Mouse (Mus musculus) myocyte (in vitro differentiated cells): Measurements from ENCODE around the gene Olfr512. TPM values are rescaled to one million over a fixed set of nuclear protein-coding genes. Genes with fewer than 3 reads are reported as not detected.

ENCODE experiments used
- H3K27me3 ChIP-seq: one replicate; pipeline ENCODE4 v1.6.1; 2011; ENCODE audit not compliant: control insufficient read depth, insufficient read depth, insufficient read length
- H3K36me3 ChIP-seq: one replicate; pipeline ENCODE4 v1.6.1; 2011; ENCODE audit not compliant: control insufficient read depth, insufficient read depth
- H3K4me2 ChIP-seq: one replicate; pipeline ENCODE4 v1.6.1; 2011; ENCODE audit warnings: low read depth, control low read depth
- H3K4me3 ChIP-seq: one replicate; pipeline ENCODE4 v1.5.1; 2011; ENCODE audit warnings: mild to moderate bottlenecking, control low read depth, moderate library complexity
- H3K79me2 ChIP-seq: one replicate; pipeline ENCODE4 v1.6.1; 2011; ENCODE audit not compliant: control insufficient read depth, insufficient read depth
- H3ac ChIP-seq: one replicate; pipeline ENCODE4 v1.6.1; 2011; ENCODE audit not compliant: control insufficient read depth, insufficient read length
- CEBPB ChIP-seq: IDR thresholded peaks from 2 replicates; pipeline ENCODE4 v1.6.1; 2011; ENCODE audit warnings: mild to moderate bottlenecking, moderate library complexity; ENCODE audit not compliant: poor library complexity, insufficient read depth, severe bottlenecking
- MAX ChIP-seq: IDR thresholded peaks from one replicate; pipeline ENCODE4 v1.6.1; 2011; ENCODE audit warnings: low read depth, mild to moderate bottlenecking, control low read depth
- MYOG ChIP-seq, 3 experiments: IDR thresholded peaks; one replicate each; pipeline ENCODE4 v1.6.1; 2011; ENCODE audit warnings: control low read depth in 2 of 3, low read depth in 2 of 3, mild to moderate bottlenecking in 2 of 3; ENCODE audit not compliant: insufficient read length in 2 of 3, control insufficient read depth in 1 of 3, insufficient read depth in 1 of 3
- POLR2A ChIP-seq: IDR thresholded peaks from one replicate; pipeline ENCODE4 v1.6.1; 2011; ENCODE audit warnings: low read depth, mild to moderate bottlenecking, control low read depth, moderate library complexity; ENCODE audit not compliant: insufficient read length
- POLR2AphosphoS2 ChIP-seq: IDR thresholded peaks from one replicate; pipeline ENCODE4 v1.6.1; 2011; ENCODE audit warnings: low read depth, control low read depth; ENCODE audit not compliant: insufficient read length
- SRF ChIP-seq: IDR thresholded peaks from one replicate; pipeline ENCODE4 v1.6.1; 2011; ENCODE audit warnings: low read depth; ENCODE audit not compliant: control insufficient read depth, insufficient read length
- TCF3 ChIP-seq: IDR thresholded peaks from one replicate; pipeline ENCODE4 v1.6.1; 2011; ENCODE audit warnings: low read depth, control low read depth; ENCODE audit not compliant: insufficient read length
- USF1 ChIP-seq: IDR thresholded peaks from one replicate; pipeline ENCODE4 v1.6.1; 2011; ENCODE audit warnings: low read depth, mild to moderate bottlenecking, control low read depth, moderate library complexity
- polyA plus RNA-seq: library from polyadenylated mRNA; unstranded; fragments of >200 nt; fragmentation: generic; extraction: Trizol; gene quantifications from one replicate; pipeline ENCODE4 v1.2.1, GENCODE M21; 2012; ENCODE audit warnings: missing spikeins

The Olfr512 gene
- polyA plus RNA-seq, 1 experiment, result not detected

- no peaks in the 10 kb centered on the region for H3K36me3 ChIP-seq
- H3K4me2 ChIP-seq, result no peak overlapping the region
- H3K27me3 ChIP-seq, result no peaks in the 10 kb centered on the region
- H3K79me2 ChIP-seq, result no peaks in the 10 kb centered on the region
- TF ChIP-seq MYOG (IDR thresholded peaks at IDR 0.05; ENCODE audit: control insufficient read depth in 1 of 3, insufficient read depth in 1 of 3, insufficient read length in 2 of 3, low read depth in 2 of 3) (no peak), CEBPB (no peak), POLR2AphosphoS2 (no peak), MAX (no peak), SRF (no peak), TCF3 (no peak), POLR2A (no peak), USF1 (no peak)
- no peak overlapping the region for H3ac ChIP-seq
- no peak overlapping the region for H3K4me3 ChIP-seq
Measured at GRCm38 (mm10) chr7:108760411-108760810, 47.3 kb downstream of the Olfr512 start.

Other genes with a start within 250 kb of the Olfr512 start
- gene Olfr498, start 248.0 kb upstream of the Olfr512 start, polyA plus RNA-seq, result not detected
- gene Olfr502, start 188.3 kb upstream of the Olfr512 start, polyA plus RNA-seq, result not detected
- not detected for gene Olfr503, start 168.8 kb upstream of the Olfr512 start, polyA plus RNA-seq
- gene Olfr504, start 147.5 kb upstream of the Olfr512 start, polyA plus RNA-seq, result not detected
- not detected for gene Olfr506, start 102.5 kb upstream of the Olfr512 start, polyA plus RNA-seq
- gene Olfr507, start 91.5 kb upstream of the Olfr512 start, polyA plus RNA-seq, result not detected
- not detected for gene Olfr508, start 83.3 kb upstream of the Olfr512 start, polyA plus RNA-seq
- gene Olfr509, start 61.4 kb upstream of the Olfr512 start, polyA plus RNA-seq, result not detected
- gene Olfr510, start 46.9 kb upstream of the Olfr512 start, polyA plus RNA-seq, result not detected
- not detected for gene Olfr513, start 37.7 kb downstream of the Olfr512 start, polyA plus RNA-seq
- gene Olfr514, start 112.7 kb downstream of the Olfr512 start, polyA plus RNA-seq, result not detected
- gene Olfr516, start 137.2 kb downstream of the Olfr512 start, polyA plus RNA-seq, result not detected
- not detected for gene Olfr517, start 159.1 kb downstream of the Olfr512 start, polyA plus RNA-seq
- gene Olfr518, start 171.7 kb downstream of the Olfr512 start, polyA plus RNA-seq, result not detected
- not detected for gene Olfr519, start 181.1 kb downstream of the Olfr512 start, polyA plus RNA-seq
- gene Nlrp10, start 216.9 kb downstream of the Olfr512 start, polyA plus RNA-seq, result 0.06 TPM
- 268 TPM for gene Eif3f, start 221.1 kb downstream of the Olfr512 start, polyA plus RNA-seq
- not detected for gene Tub, start 237.0 kb downstream of the Olfr512 start, polyA plus RNA-seq